Mouse (Mus musculus) hindbrain, embryonic 14.5 days (tissue): ENCODE measurements at regions not wholly inside any gene's neighbourhood (a gene's known extent, or its start where the extent isn't known, plus 50 kb on each side); places are given as distances from the start of the nearest gene placed in this dataset.

Experiments used
- ATAC-seq: fragments of 200-750 bp; cut with Nextera tagmentation; 2 replicates; pipeline ENCODE4 v1.8.0; 2017; ENCODE audit warnings: moderate number of reproducible peaks, mild to moderate bottlenecking, moderate TSS enrichment, moderate library complexity; ENCODE audit not compliant: low FRiP score
- DNase-seq: peaks from one replicate; pipeline ENCODE4 v3.0.0-alpha.2; 2015; ENCODE audit warnings: low spot score
- H3K27ac ChIP-seq: fragments of 300-500 bp; sonication (generic); 2 replicates; pipeline ENCODE4 v1.5.1; 2014; ENCODE audit warnings: mild to moderate bottlenecking, moderate library complexity
- H3K27me3 ChIP-seq: fragments of 300-500 bp; sonication (generic); 2 replicates; pipeline ENCODE4 v1.6.1; 2014; ENCODE audit warnings: mild to moderate bottlenecking, low read length, mixed read lengths; ENCODE audit not compliant: control insufficient read depth, insufficient read depth
- H3K36me3 ChIP-seq: fragments of 300-500 bp; sonication (generic); replicated peaks from 2 replicates; pipeline ENCODE4 v1.6.1; 2014; ENCODE audit not compliant: control insufficient read depth, insufficient read depth
- H3K4me1 ChIP-seq: fragments of 300-500 bp; sonication (generic); replicated peaks from 2 replicates; pipeline ENCODE4 v1.6.1; 2014; ENCODE audit warnings: antibody characterized with exemption, low read length, mixed read lengths; ENCODE audit not compliant: control insufficient read depth, insufficient read depth
- H3K4me2 ChIP-seq: fragments of 300-500 bp; sonication (generic); replicated peaks from 2 replicates; pipeline ENCODE4 v1.6.1; 2014; ENCODE audit warnings: mild to moderate bottlenecking, moderate library complexity
- H3K4me3 ChIP-seq: fragments of 300-500 bp; sonication (generic); replicated peaks from 2 replicates; pipeline ENCODE4 v1.5.1; 2014; ENCODE audit warnings: mild to moderate bottlenecking, low read length
- H3K9ac ChIP-seq: fragments of 300-500 bp; sonication (generic); 2 replicates; pipeline ENCODE4 v1.6.1; 2014
- H3K9me3 ChIP-seq: fragments of 300-500 bp; sonication (generic); 2 replicates; pipeline ENCODE4 v1.6.1; 2016; ENCODE audit warnings: low read length; ENCODE audit not compliant: control insufficient read depth
- WGBS: fragments of 180-500 bp; shearing (Covaris S2); extraction: QIAGEN DNeasy Blood & Tissue Kit; methylation state at CpG from one replicate; pipeline ENCODE4 v1.1.7; 2014; 5-methylcytosine and 5-hydroxymethylcytosine counted together

GRCm38 (mm10) chr15:27169846-27170245, 274.5 kb upstream of the Fbxl7 start:
- Histone ChIP-seq H3K27me3 (no peaks in the 10 kb centered on the region), H3K4me1 (no peaks in the 10 kb centered on the region), H3K9ac (no peak overlapping the region), H3K27ac (no peak overlapping the region), H3K4me3 (no peak overlapping the region), H3K4me2 (no peak overlapping the region), H3K9me3 (no peaks in the 10 kb centered on the region), H3K36me3 (no peaks in the 10 kb centered on the region)
- WGBS: 90% methylated on average over 7 of the region's 7 CpGs
- no peak for DNase-seq
- no peak for ATAC-seq

- H3K27ac ChIP-seq: no peak overlapping the region
- no peaks in the 10 kb centered on the region for H3K36me3 ChIP-seq
- H3K4me1 ChIP-seq: 0 out of 2 replicates have a peak, but pooled peaks cover 6% of the 10 kb centered on the region
- no peak overlapping the region for H3K4me3 ChIP-seq
- no peak overlapping the region for H3K9ac ChIP-seq
- H3K27me3 ChIP-seq: no peaks in the 10 kb centered on the region
- WGBS: 40% methylated on average over 5 of the region's 5 CpGs
- DNase-seq (no peak), ATAC-seq (no peak)
- no peaks in the 10 kb centered on the region for H3K9me3 ChIP-seq
- H3K4me2 ChIP-seq: no peak overlapping the region
Observed at GRCm38 (mm10) chr15:27173506-27173905, 278.1 kb upstream of the Fbxl7 start.

GRCm38 (mm10) chr15:27178084-27178935, 282.9 kb upstream of the Fbxl7 start:
- 31% methylated on average over 13 of the region's 13 CpGs for WGBS

GRCm38 (mm10) chr15:27189699-27190098, 276.8 kb upstream of the Ank start:
- no peaks in the 10 kb centered on the region for H3K4me1 ChIP-seq
- no peaks in the 10 kb centered on the region for H3K9me3 ChIP-seq
- no peak overlapping the region for H3K4me2 ChIP-seq
- WGBS: 48% methylated on average over 4 of the region's 4 CpGs
- peak; percentile 88 for DNase-seq
- H3K9ac ChIP-seq: no peak overlapping the region
- no peak for ATAC-seq
- H3K27ac ChIP-seq: no peak overlapping the region
- no peaks in the 10 kb centered on the region for H3K36me3 ChIP-seq
- H3K4me3 ChIP-seq: no peak overlapping the region
- H3K27me3 ChIP-seq: no peaks in the 10 kb centered on the region

More at GRCm38 (mm10) chr15:27178084-27178935, 282.9 kb upstream of the Fbxl7 start:
- 0 out of 2 replicates have a peak, but pooled peaks cover 6% of the 10 kb centered on the region for H3K4me1 ChIP-seq
- no peak for DNase-seq
- no peaks in the 10 kb centered on the region for H3K9me3 ChIP-seq
- H3K4me3 ChIP-seq: no peak overlapping the region
- no peaks in the 10 kb centered on the region for H3K27me3 ChIP-seq
- no peaks in the 10 kb centered on the region for H3K36me3 ChIP-seq
- H3K4me2 ChIP-seq: peak overlapping the region; percentile 29
- peak; percentile 17; the same call in 1 of the 2 replicates for ATAC-seq
- no peak overlapping the region for H3K9ac ChIP-seq
- 0 out of 2 replicates have a peak overlapping the region, but pooled peaks have one; percentile 26 for H3K27ac ChIP-seq

GRCm38 (mm10) chr15:27201513-27201912, 265.0 kb upstream of the Ank start:
- Histone ChIP-seq H3K4me3 (no peak overlapping the region), H3K27me3 (no peaks in the 10 kb centered on the region), H3K9ac (no peak overlapping the region), H3K9me3 (no peaks in the 10 kb centered on the region), H3K27ac (no peak overlapping the region), H3K4me1 (no peaks in the 10 kb centered on the region), H3K36me3 (no peaks in the 10 kb centered on the region), H3K4me2 (no peak overlapping the region)
- ATAC-seq (no peak), DNase-seq (no peak)
- WGBS: 92% methylated on average over 3 of the region's 3 CpGs

GRCm38 (mm10) chr15:27204888-27205287, 261.6 kb upstream of the Ank start:
- WGBS: 45% methylated on average over 6 of the region's 6 CpGs
- ATAC-seq (no peak), DNase-seq (peak; percentile 29)
- no peak overlapping the region for H3K4me2 ChIP-seq
- H3K27ac ChIP-seq: no peak overlapping the region
- H3K4me3 ChIP-seq: no peak overlapping the region
- no peak overlapping the region for H3K9ac ChIP-seq
- H3K27me3 ChIP-seq: no peaks in the 10 kb centered on the region
- no peaks in the 10 kb centered on the region for H3K36me3 ChIP-seq
- H3K4me1 ChIP-seq: no peaks in the 10 kb centered on the region
- H3K9me3 ChIP-seq: no peaks in the 10 kb centered on the region

GRCm38 (mm10) chr15:27207446-27207845, 259.0 kb upstream of the Ank start:
- Histone ChIP-seq H3K36me3 (no peaks in the 10 kb centered on the region), H3K4me3 (no peak overlapping the region), H3K27ac (no peak overlapping the region), H3K27me3 (no peaks in the 10 kb centered on the region), H3K4me1 (no peaks in the 10 kb centered on the region), H3K4me2 (no peak overlapping the region), H3K9me3 (no peaks in the 10 kb centered on the region), H3K9ac (no peak overlapping the region)
- peak; percentile 40; the same call in 1 of the 2 replicates for ATAC-seq
- DNase-seq: no peak
- WGBS: 68% methylated on average over 11 of the region's 11 CpGs

- Histone ChIP-seq H3K4me3 (no peak overlapping the region), H3K9me3 (no peaks in the 10 kb centered on the region), H3K27ac (no peak overlapping the region), H3K27me3 (no peaks in the 10 kb centered on the region), H3K4me2 (no peak overlapping the region), H3K9ac (no peak overlapping the region), H3K36me3 (no peaks in the 10 kb centered on the region), H3K4me1 (no peaks in the 10 kb centered on the region)
- DNase-seq (no peak), ATAC-seq (no peak)
- WGBS: 73% methylated on average over 7 of the region's 7 CpGs
Observed at GRCm38 (mm10) chr15:27216387-27216786, 250.1 kb upstream of the Ank start.

- no peak overlapping the region for H3K9ac ChIP-seq
- H3K27me3 ChIP-seq: no peaks in the 10 kb centered on the region
- 96% methylated on average over 3 of the region's 3 CpGs for WGBS
- no peak overlapping the region for H3K27ac ChIP-seq
- no peaks in the 10 kb centered on the region for H3K36me3 ChIP-seq
- no peaks in the 10 kb centered on the region for H3K9me3 ChIP-seq
- no peak overlapping the region for H3K4me3 ChIP-seq
- H3K4me1 ChIP-seq: 0 out of 2 replicates have a peak, but pooled peaks cover 4% of the 10 kb centered on the region
- DNase-seq (no peak), ATAC-seq (no peak)
- no peak overlapping the region for H3K4me2 ChIP-seq
Observed at GRCm38 (mm10) chr15:27219126-27219738, 247.2 kb upstream of the Ank start.
